Mouse (Mus musculus) kidney, postnatal 0 days (tissue): ENCODE results near the gene Pigt. TPM values are rescaled to one million over a fixed set of nuclear protein-coding genes. Genes with fewer than 3 reads are reported as not detected.

ENCODE experiments used
- ATAC-seq: fragments of 200-750 bp; cut with Nextera tagmentation; replicated peaks from 2 replicates; pipeline ENCODE4 v1.8.0; 2017; ENCODE audit warnings: low read depth, moderate number of reproducible peaks, moderate TSS enrichment, moderate library complexity; ENCODE audit not compliant: low FRiP score
- DNase-seq: peaks from one replicate; pipeline ENCODE4 v3.0.0-alpha.2; 2016; ENCODE audit warnings: low spot score
- H3K27ac ChIP-seq: fragments of 300-500 bp; sonication (generic); 2 replicates; pipeline ENCODE4 v1.5.1; 2014; ENCODE audit warnings: mild to moderate bottlenecking
- H3K27me3 ChIP-seq: fragments of 300-500 bp; sonication (generic); 2 replicates; pipeline ENCODE4 v1.6.1; 2014; ENCODE audit warnings: low read length, mixed read lengths; ENCODE audit not compliant: insufficient read depth
- H3K36me3 ChIP-seq: fragments of 300-500 bp; sonication (generic); 2 replicates; pipeline ENCODE4 v1.6.1; 2014; ENCODE audit warnings: low read length, mixed read lengths; ENCODE audit not compliant: insufficient read depth
- H3K4me1 ChIP-seq: fragments of 300-500 bp; sonication (generic); replicated peaks from 2 replicates; pipeline ENCODE4 v1.6.1; 2014; ENCODE audit warnings: antibody characterized with exemption, low read length, mixed read lengths; ENCODE audit not compliant: insufficient read depth
- H3K4me2 ChIP-seq: fragments of 300-500 bp; sonication (generic); 2 replicates; pipeline ENCODE4 v1.6.1; 2014; ENCODE audit warnings: mild to moderate bottlenecking, low read length, moderate library complexity, mixed read lengths
- H3K4me3 ChIP-seq: fragments of 300-500 bp; sonication (generic); replicated peaks from 2 replicates; pipeline ENCODE4 v1.5.1; 2014; ENCODE audit warnings: low read depth, low read length
- H3K9ac ChIP-seq: fragments of 300-500 bp; sonication (generic); 2 replicates; pipeline ENCODE4 v1.6.1; 2014; ENCODE audit warnings: low read depth, low read length
- H3K9me3 ChIP-seq: fragments of 300-500 bp; sonication (generic); replicated peaks from 2 replicates; pipeline ENCODE4 v1.6.1; 2016; ENCODE audit warnings: low read length, inconsistent platforms, mixed read lengths
- CTCF ChIP-seq: IDR thresholded peaks from 2 replicates; pipeline ENCODE4 v1.5.1; 2016; ENCODE audit warnings: antibody characterized with exemption, low read depth, mild to moderate bottlenecking, moderate library complexity
- WGBS: fragments of 180-500 bp; shearing (Covaris S2); extraction: QIAGEN DNeasy Blood & Tissue Kit; methylation state at CpG from one replicate; pipeline ENCODE4 v1.1.7; 2014; 5-methylcytosine and 5-hydroxymethylcytosine counted together
- polyA plus RNA-seq: library from polyadenylated mRNA; unstranded; fragments of >200 nt; fragmentation: Nextera tagmentation; extraction: Ambion mirVana; gene quantifications from 2 replicates; pipeline ENCODE4 v1.2.1, GENCODE M21; 2015

Gene Pigt
- polyA plus RNA-seq, 1 experiment from 2014 or later = 86.3 TPM

DNA sequence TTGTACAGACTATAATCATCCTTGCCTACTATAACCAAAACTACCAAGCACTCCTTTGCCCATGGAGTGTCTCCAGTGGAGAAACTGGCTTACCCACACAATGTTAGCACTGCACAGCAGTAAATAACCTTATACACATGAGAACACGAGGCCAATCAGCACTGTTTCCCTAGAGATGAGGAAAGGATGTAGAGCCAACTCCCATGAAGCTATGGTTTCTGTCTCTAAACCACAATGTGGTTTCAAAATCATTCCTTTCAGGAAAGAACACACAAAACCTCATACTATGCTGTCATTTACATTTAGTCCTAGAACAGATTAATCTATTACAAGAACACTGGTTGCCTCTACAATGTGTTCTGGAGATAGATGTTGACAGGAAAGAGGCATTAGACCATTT lies 989 bp upstream of the Pigt start:
- DNase-seq (no peak), ATAC-seq (no peak)
- no peak for TF ChIP-seq CTCF
- Histone ChIP-seq H3K4me1 (peaks cover 6% of the 10 kb centered on the region), H3K4me3 (no peak overlapping the region), H3K27me3 (no peaks in the 10 kb centered on the region), H3K9ac (no peak overlapping the region), H3K27ac (no peak overlapping the region), H3K36me3 (peaks cover 15% of the 10 kb centered on the region; the same call in 1 of the 2 replicates), H3K4me2 (peak overlapping the region; percentile 98; the same call in 1 of the 2 replicates), H3K9me3 (no peaks in the 10 kb centered on the region)
- whole genome bisulfite sequencing = 62% methylated on average over 1 of the region's 1 CpGs

- Histone ChIP-seq H3K4me2 (peak overlapping the region; percentile 98), H3K27ac (peak overlapping the region; percentile 58; the same call in 1 of the 2 replicates)
- no peak for DNase-seq
Measured at GRCm38 (mm10) chr2:164497691-164498268, 460 bp downstream of the Pigt start.

GRCm38 (mm10) chr2:164499317-164499716 lies 2.0 kb downstream of the Pigt start:
- ATAC-seq (no peak), DNase-seq (no peak)
- Histone ChIP-seq H3K27ac (no peak overlapping the region), H3K4me1 (peaks cover 6% of the 10 kb centered on the region), H3K36me3 (peaks cover 42% of the 10 kb centered on the region), H3K9me3 (no peaks in the 10 kb centered on the region), H3K4me2 (no peak overlapping the region), H3K27me3 (no peaks in the 10 kb centered on the region), H3K4me3 (no peak overlapping the region), H3K9ac (no peak overlapping the region)
- 73% methylated on average over 5 of the region's 5 CpGs for WGBS
- peak; percentile 5; the same call in 1 of the 2 replicates for TF ChIP-seq CTCF

More at GRCm38 (mm10) chr2:164497691-164498268, 460 bp downstream of the Pigt start:
- Histone ChIP-seq H3K9me3 (no peaks in the 10 kb centered on the region), H3K4me1 (peaks cover 6% of the 10 kb centered on the region), H3K4me3 (peak overlapping the region; percentile 62), H3K27me3 (no peaks in the 10 kb centered on the region), H3K9ac (peak overlapping the region; percentile 67), H3K36me3 (peaks cover 27% of the 10 kb centered on the region)
- TF ChIP-seq CTCF = no peak
- 0 out of 2 replicates have a peak, but pooled peaks have one; percentile 16 for ATAC-seq
- 4% methylated on average over 21 of the region's 21 CpGs for WGBS

DNA sequence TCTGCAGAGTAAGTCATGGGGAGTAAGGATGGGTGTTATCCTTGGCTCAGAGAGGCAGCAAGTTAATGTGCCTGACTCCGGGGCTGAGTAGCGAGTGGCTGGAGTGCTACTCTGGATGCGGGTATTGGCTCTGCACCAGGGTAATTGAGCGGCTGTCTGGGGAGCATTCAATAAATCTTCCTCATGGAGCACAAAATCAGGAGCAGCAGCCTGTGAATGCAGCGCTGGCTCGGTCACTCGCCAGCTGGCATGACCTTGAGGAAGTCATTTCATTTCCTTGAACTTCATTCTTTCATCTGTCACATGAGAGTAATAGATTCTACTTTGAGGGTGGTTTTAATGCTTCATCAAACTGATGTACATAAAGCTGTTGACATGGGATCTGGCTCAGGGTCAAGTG lies 3.2 kb downstream of the Pigt start:
- Histone ChIP-seq H3K9me3 (no peaks in the 10 kb centered on the region), H3K4me2 (no peak overlapping the region), H3K27ac (no peak overlapping the region), H3K27me3 (no peaks in the 10 kb centered on the region), H3K9ac (no peak overlapping the region), H3K4me1 (peaks cover 6% of the 10 kb centered on the region), H3K4me3 (no peak overlapping the region), H3K36me3 (peaks cover 48% of the 10 kb centered on the region)
- ATAC-seq (no peak), DNase-seq (no peak)
- no peak for TF ChIP-seq CTCF
- WGBS = 46% methylated on average over 7 of the region's 7 CpGs

- Histone ChIP-seq H3K27ac (no peak overlapping the region), H3K4me1 (no peaks in the 10 kb centered on the region), H3K36me3 (peaks cover 50% of the 10 kb centered on the region), H3K4me2 (no peak overlapping the region), H3K9ac (no peak overlapping the region), H3K27me3 (no peaks in the 10 kb centered on the region), H3K9me3 (no peaks in the 10 kb centered on the region), H3K4me3 (no peak overlapping the region)
- whole genome bisulfite sequencing = 97% methylated on average over 3 of the region's 3 CpGs
- DNase-seq (no peak), ATAC-seq (no peak)
- peak; percentile 12; the same call in 1 of the 2 replicates for TF ChIP-seq CTCF
Measured at GRCm38 (mm10) chr2:164504919-164505318, 7.6 kb downstream of the Pigt start.

DNA sequence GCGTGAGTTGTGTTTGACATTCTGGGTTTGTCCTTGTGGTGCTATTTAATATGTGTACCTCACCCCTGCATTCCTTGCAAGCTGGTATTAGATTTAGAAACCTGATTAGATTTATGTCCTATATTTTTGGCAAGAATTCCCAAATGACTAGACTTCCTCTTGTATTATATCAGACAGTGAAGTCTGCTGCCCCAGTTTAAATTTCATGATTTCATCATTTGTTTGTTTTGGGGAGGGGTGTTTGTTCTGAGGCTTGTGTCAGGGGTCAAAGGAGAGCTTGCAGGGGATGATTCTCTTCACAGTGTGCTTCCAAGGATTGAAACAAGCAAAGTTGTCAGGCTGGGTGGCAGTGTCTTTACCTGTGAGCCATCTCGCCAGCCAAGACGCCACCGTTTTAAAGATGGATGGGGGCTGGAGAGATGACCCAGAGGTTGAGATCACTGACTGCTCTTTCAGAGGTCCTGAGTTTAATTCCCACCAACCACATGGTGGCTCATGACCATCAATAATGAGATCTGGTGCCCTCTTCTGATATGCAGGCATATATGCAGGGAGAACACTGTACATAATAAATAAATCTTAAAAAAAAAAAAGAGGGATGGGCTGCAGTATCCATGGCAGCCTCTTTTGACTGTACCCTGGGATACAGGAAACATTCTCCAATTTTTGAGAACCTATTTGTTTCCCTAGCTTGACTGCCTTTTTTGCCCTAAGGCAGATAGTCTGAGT lies 8.5 kb downstream of the Pigt start:
- no peak for ATAC-seq

More for the DNA sequence above, 8.5 kb downstream of the Pigt start:
- Histone ChIP-seq H3K9ac (no peak overlapping the region), H3K27me3 (no peaks in the 10 kb centered on the region), H3K4me3 (no peak overlapping the region), H3K4me2 (no peak overlapping the region), H3K36me3 (peaks cover 43% of the 10 kb centered on the region), H3K4me1 (no peaks in the 10 kb centered on the region), H3K9me3 (no peaks in the 10 kb centered on the region), H3K27ac (no peak overlapping the region)
- no peak for DNase-seq
- 90% methylated on average over 4 of the region's 4 CpGs for WGBS
- peak; percentile 21; the same call in 1 of the 2 replicates for TF ChIP-seq CTCF
